Mouse (Mus musculus) A20 (cell line): ENCODE results near the gene Stk40.

ENCODE experiments used
- DNase-seq: peaks from one replicate; pipeline ENCODE4 v3.0.0-alpha.2; 2011; ENCODE audit warnings: low read depth, low spot score

Gene Stk40

GRCm38 (mm10) chr4:126120506-126120905, 16.7 kb downstream of the Stk40 start:
- DNase-seq = no peak

GRCm38 (mm10) chr4:126123309-126124040, 19.7 kb downstream of the Stk40 start:
- no peak for DNase-seq

DNA sequence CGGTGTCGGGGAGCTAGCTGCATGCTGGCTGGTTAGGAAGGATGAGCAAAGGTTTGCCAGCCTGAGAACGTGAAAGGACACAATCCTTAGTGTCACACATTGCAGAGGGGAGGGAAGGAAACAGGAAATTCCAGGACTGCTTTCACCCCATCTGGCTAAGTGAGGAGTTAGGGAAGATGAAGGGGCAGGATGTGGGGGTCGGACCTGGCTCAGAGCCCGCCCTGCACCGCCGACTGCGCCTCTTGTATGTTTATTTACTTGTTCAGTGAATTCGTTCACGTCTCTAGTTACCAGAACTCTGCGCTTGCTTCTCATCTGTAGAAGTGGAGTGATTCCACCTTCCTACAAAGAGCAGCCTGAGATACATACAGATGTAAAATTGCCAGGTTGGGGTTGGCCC, 26.7 kb downstream of the Stk40 start:
- DNase-seq = no peak

DNA sequence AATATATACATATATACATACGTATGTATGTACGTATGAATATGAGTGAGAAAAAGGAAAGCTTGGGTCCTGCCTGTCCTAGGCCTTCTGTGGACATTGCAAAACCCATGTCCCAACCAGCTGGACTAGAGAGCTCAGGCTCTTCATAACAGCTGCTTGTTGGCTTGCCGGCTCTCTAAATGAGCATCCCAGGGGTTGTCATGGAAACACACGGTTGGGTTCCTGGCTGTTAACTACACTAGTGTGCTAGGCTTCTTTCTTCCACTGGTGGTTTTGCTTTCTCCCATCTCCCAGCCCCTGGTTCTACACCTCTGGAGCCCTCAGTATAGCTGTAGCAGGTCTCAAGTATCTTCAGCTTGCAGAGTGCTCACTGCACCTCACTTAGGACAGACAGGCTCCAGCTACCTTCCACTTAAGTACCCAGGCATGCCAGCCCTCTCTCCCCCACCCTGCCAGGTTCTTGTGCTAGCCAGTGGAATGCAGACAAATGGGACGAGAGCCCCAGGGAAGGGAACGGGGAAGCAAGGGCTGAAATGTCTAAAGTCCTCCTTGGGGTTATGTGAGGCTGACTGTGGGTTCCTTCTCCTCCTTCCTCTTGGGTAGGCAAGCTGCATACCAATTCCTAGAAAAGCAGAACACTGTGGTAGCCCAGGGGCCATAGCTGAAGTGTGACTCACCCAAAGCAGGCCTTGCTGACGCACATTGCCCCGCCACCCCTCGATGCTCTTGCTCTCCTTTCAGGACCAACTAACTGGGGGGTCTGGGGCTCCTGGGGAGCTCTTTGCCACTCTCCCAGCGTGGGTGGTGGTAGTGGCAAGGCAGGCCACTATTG, 27.7 kb downstream of the Stk40 start:
- no peak for DNase-seq

DNA sequence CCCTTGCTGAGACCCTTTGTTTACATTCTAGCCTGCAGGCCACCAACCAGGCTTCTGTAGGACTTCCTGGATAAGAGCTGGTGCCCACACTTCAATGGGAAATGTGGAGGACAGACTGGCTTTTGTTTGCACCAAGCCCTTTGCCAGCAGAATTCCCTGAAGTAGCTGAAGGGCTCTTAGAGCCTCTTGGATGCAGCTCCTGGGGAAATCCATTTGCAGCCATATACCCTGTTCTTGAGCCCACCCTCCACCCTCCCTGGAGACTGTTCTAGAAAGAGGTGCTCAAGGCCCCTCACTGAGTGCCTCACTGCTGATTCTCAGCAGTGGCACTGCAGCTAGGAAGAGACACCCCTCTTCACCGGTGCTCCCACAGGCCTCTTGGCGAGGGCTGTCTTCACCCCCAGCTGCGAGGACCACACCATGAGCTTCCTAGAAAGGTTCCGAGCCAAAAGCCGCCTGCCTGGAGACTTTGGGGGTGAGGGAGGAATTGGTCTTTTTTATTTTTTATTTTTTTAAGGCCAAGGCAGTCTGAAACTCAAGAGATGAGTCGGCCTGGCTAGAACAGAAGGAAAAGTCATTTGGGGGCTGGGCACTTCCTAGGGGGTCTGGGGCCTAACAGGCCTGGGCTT, 29.0 kb downstream of the Stk40 start:
- DNase-seq = no peak

DNA sequence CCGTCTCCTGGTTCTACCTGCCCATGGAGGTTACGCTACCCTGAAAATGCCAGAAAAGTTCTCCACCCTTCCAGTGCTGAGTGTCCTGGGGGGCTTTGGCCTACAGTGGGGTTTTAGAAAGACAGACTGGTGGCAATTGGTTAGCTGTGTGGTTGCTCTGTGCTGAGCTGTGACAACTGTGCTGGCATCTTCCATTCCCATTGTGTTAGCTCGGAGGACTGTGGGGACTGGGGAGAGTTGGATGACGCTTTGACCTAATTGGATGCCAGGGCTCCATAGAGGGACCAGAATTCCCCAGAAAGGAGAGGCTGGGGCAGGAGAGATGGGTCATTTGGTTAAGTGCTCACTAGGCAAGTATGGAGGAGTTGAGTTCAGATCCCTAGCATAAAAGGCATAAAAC, 30.5 kb downstream of the Stk40 start:
- no peak for DNase-seq

- DNase-seq = no peak
These were observed 30.9 kb downstream of the Stk40 start for GRCm38 (mm10) chr4:126134639-126135038.

GRCm38 (mm10) chr4:126137773-126138172, 34.0 kb downstream of the Stk40 start:
- DNase-seq = no peak

- DNase-seq = no peak
These were observed 37.3 kb downstream of the Stk40 start for GRCm38 (mm10) chr4:126141021-126141420.

- no peak for DNase-seq
These were observed 41.6 kb downstream of the Stk40 start for GRCm38 (mm10) chr4:126145396-126145795.

- no peak for DNase-seq
These were observed 43.3 kb downstream of the Stk40 start for GRCm38 (mm10) chr4:126146974-126147532.

DNA sequence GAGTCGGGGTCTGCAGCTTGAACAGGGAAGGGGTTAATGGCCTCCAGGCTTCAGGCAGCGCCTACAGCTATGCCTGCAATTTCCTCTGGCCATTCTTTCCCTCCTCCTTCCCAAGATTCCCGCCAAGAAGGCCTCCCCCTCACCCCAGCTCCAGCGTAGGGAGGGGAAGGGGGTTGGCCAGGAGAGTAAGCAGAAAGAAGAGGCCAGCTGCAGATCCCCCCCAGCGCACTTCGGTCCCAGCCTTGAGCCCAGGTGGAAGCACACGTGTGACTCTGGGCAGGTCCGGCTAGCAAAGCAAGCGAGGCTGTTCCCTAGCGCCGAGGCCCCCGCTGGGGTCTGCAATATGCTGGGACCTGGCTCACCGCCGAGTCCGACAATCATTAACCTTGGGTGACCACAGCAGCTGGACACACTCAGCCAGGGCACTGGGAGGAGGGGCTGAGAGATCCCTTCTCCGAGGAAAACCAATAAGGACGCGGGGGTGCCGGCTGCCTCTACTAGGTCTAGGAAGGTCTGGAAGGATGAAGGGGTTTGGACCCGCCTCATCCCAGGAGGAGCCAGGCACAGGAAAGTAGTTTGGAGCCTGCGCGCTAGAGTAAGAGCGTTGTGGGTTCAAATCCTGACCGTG, 43.9 kb downstream of the Stk40 start, which contains the start of gene Eva1b:
TSS of gene Eva1b (plus strand) at position 212 of the 628 bp plus-strand sequence.
- no peak for DNase-seq

GRCm38 (mm10) chr4:126148161-126148961, 44.6 kb downstream of the Stk40 start:
- no peak for DNase-seq

GRCm38 (mm10) chr4:126149041-126149676, 45.4 kb downstream of the Stk40 start:
- DNase-seq = no peak

DNA sequence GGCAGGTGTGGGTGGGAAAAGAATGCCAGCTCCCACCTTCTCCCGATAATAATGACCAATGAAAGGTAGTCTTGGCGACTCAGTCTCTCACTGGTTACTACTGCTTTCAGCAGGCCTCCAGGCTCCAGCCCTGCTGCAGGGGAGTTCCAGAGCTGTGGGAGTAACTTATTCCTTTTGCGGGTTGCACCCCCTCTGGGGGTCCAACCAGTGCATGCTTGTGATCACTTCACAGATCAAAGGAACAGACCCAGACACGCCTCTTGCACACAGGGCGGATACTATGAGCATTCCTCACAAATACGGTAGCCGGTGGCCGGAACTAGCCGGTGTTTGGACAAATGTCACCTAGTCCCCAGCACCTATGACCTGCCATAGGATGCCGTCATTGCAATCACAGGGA, 46.0 kb downstream of the Stk40 start:
- DNase-seq = no peak

- no peak for DNase-seq
These were observed 46.7 kb downstream of the Stk40 start for GRCm38 (mm10) chr4:126150297-126150948.

DNA sequence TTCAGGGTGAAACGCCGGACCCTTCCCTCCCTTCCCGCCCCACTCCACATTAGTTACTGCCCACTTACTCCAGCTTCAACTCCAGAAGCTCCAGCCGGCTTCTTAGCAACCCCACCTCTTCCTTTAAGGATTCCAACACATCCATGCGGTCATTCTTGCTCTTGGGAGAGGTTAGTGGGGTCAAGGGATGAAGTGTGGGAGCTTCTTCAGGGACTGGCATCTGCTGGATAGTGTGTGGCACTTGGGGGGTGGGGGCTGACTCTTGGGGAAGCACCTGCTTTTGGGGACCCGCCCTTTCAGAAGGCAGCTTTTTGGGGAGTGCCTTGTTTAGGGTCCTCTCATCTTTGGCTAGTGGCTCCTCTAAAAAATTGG, 47.2 kb downstream of the Stk40 start:
- no peak for DNase-seq

DNA sequence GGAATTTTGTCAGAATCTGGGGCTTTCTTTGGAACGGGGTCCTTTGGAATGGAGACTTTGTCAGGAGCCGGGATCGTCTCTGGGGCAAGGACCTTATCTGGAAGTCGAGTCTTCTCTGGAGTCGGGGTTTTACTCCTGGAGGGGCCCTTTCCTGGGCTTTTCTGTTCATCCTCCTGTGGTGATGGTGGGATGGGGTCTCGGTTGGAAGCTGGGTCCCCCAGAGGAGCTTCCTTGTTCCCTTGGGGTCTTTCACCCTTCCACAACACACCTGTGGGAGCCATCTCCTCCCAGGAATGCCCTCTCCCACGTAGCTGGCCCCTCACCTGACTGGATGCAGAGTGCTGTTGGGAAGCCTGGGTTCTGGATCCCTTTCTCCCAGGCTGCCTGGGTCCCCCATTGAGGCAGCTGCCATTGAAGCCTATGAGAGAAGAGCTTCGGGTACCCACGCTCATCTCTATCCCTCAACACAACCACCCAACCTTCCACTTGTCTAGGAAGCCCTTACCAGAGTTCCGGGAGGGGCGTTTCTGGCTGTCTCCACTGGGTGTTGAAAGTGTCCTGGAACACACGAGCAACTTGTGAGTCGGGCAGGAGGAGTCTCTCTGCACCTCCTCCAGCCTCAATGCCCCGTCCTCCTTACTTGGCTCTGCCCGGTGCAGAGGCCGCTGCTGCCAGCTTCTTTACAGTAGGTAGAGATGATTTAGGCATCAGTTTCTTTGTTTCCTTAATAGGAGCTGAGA, 48.1 kb downstream of the Stk40 start:
- no peak for DNase-seq

DNA sequence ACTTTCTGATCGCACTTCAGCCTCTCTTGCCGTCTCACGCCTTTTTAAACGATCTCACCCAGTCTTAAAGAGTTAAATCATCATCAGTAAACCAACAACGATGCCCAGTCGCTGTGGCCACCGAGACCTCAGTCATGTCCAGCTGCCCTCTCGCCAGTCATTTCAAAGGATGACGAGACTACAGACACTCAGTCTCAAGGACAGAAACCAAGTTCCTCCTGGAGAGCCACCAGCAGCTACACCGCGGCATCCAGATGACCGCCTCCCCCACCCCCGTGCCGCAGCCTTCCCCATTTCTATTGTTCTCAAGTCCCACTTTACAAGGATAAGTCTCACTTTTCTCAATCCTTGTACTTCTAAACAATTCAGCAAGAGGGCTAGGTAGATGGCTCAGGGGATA, 49.1 kb downstream of the Stk40 start:
- DNase-seq = no peak
